Mouse (Mus musculus) adipose tissue, adult 10 weeks (tissue): Measurements from ENCODE around the gene Gm30302. TPM values are rescaled to one million over a fixed set of nuclear protein-coding genes. Genes with fewer than 3 reads are reported as not detected.

Experiments
- polyA plus RNA-seq: library from polyadenylated mRNA; stranded (reverse); fragments of 350-450 nt; fragmentation: Illumina TruSeq; extraction: RNeasy Lipid Tissue Mini Kit (QIAGEN cat#74804); gene quantifications from one replicate; pipeline ENCODE4 v1.2.3, GENCODE M21; 2014; ENCODE audit warnings: low read depth, low replicate concordance

Gm30302 gene
- polyA plus RNA-seq: 0.25 TPM

DNA sequence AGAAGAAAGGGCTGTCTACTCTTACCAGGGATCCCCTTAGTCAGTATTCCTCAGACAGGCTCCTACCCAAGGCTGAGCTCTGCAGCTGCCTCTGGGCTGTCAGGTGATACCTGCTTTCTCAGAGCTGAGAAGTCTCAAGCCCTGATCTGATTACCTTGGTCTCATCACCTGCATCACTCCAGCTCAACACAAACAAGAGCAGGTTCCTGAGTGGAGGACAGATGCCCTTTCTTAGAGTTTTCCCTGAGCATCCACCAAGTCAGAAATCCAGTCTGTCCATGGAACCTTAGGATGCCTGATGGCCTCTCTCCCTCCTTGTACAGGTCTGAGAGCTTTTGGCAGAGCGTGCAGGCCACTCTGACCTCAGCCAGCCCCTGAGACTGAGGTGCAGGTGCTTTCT lies at the start of gene Gm30302:
TSS of gene Gm30302 (minus strand) at position 101 of the 400 bp plus-strand sequence.

Other genes with a start within 250 kb of the Gm30302 start
- gene Omd, start 216.5 kb downstream of the Gm30302 start, polyA plus RNA-seq: 5.0 TPM
- gene Ogn, start 191.0 kb downstream of the Gm30302 start, polyA plus RNA-seq: 116 TPM
- 2.1 TPM for gene Cenpp, start 146.2 kb downstream of the Gm30302 start, polyA plus RNA-seq
- 10.6 TPM for gene Nol8, start 145.9 kb downstream of the Gm30302 start, polyA plus RNA-seq
- gene Iars, start 116.9 kb downstream of the Gm30302 start, polyA plus RNA-seq: 22.6 TPM